Mouse (Mus musculus): ENCODE measurements around the gene Cdc14a.

The Cdc14a gene

GRCm38 (mm10) chr3:116423353-116424159 lies at the start of gene Cdc14a:
TSS of gene Cdc14a (minus strand) at chr3:116424032.
- DNase-seq (ENCODE audit: low spot score in 2 of 2) = peak; percentile 76 to 78

GRCm38 (mm10) chr3:116465709-116466108 lies 41.9 kb upstream of the Cdc14a start:
- no peak for DNase-seq (ENCODE audit: low spot score in 2 of 2)

- no peak for DNase-seq (ENCODE audit: low spot score in 2 of 2)
Observed at GRCm38 (mm10) chr3:116464318-116464717, 40.5 kb upstream of the Cdc14a start.

- DNase-seq (ENCODE audit: low spot score in 2 of 2) = no peak
Observed at GRCm38 (mm10) chr3:116461053-116461452, 37.2 kb upstream of the Cdc14a start.

GRCm38 (mm10) chr3:116454529-116454928 lies 30.7 kb upstream of the Cdc14a start:
- no peak for DNase-seq (ENCODE audit: low spot score in 2 of 2)

- DNase-seq (ENCODE audit: low spot score in 2 of 2) = no peak
Observed at GRCm38 (mm10) chr3:116450741-116451140, 26.9 kb upstream of the Cdc14a start.

- DNase-seq (ENCODE audit: low spot score in 2 of 2) = no peak
Observed at GRCm38 (mm10) chr3:116444327-116444726, 20.5 kb upstream of the Cdc14a start.

- DNase-seq (ENCODE audit: low spot score in 2 of 2) = no peak
Observed at GRCm38 (mm10) chr3:116442788-116443187, 19.0 kb upstream of the Cdc14a start.

- no peak for DNase-seq (ENCODE audit: low spot score in 2 of 2)
Observed at GRCm38 (mm10) chr3:116441518-116442205, 17.8 kb upstream of the Cdc14a start.

GRCm38 (mm10) chr3:116440066-116440997 lies 16.5 kb upstream of the Cdc14a start:
- DNase-seq (ENCODE audit: low spot score in 2 of 2) = no peak

- DNase-seq (ENCODE audit: low spot score in 2 of 2) = no peak
Observed at GRCm38 (mm10) chr3:116436811-116437601, 13.2 kb upstream of the Cdc14a start.

- DNase-seq (ENCODE audit: low spot score in 2 of 2) = no peak
Observed at GRCm38 (mm10) chr3:116436113-116436512, 12.3 kb upstream of the Cdc14a start.

GRCm38 (mm10) chr3:116434757-116435156 lies 10.9 kb upstream of the Cdc14a start:
- DNase-seq (ENCODE audit: low spot score in 2 of 2) = no peak

- DNase-seq (ENCODE audit: low spot score in 2 of 2) = no peak
Observed at GRCm38 (mm10) chr3:116425901-116426300, 2.1 kb upstream of the Cdc14a start.

GRCm38 (mm10) chr3:116424973-116425284 lies 1.1 kb upstream of the Cdc14a start:
- peak; percentile 89 to 90 for DNase-seq (ENCODE audit: low spot score in 2 of 2)

- DNase-seq (ENCODE audit: low spot score in 2 of 2) = no peak
Observed at GRCm38 (mm10) chr3:116424160-116424972, 534 bp upstream of the Cdc14a start.

GRCm38 (mm10) chr3:116422795-116423352 lies 958 bp downstream of the Cdc14a start:
- peak; percentile 28 to 44 for DNase-seq (ENCODE audit: low spot score in 2 of 2)

- DNase-seq (ENCODE audit: low spot score in 2 of 2) = no peak
Observed at GRCm38 (mm10) chr3:116422074-116422473, 1.8 kb downstream of the Cdc14a start.

- DNase-seq (ENCODE audit: low spot score in 2 of 2) = no peak
Observed at GRCm38 (mm10) chr3:116421121-116421520, 2.7 kb downstream of the Cdc14a start.

- DNase-seq (ENCODE audit: low spot score in 2 of 2) = no peak
Observed at GRCm38 (mm10) chr3:116419791-116420190, 4.0 kb downstream of the Cdc14a start.

All from heart, adult 9 months (tissue).